Mouse (Mus musculus): ENCODE measurements around the gene AI464131. TPM values are rescaled to one million over a fixed set of nuclear protein-coding genes. Genes with fewer than 3 reads are reported as not detected.

The AI464131 gene
- polyA plus RNA-seq (2015; fragmentation: Illumina TruSeq; extraction: RNeasy Lipid Tissue Mini Kit (QIAGEN cat#74804); ENCODE audit: insufficient read depth, low read depth, low replicate concordance): 1.4 TPM

GRCm38 (mm10) chr4:41502986-41503412 lies at the start of gene AI464131:
TSS of gene AI464131 (minus strand) at chr4:41503076.

GRCm38 (mm10) chr4:41517233-41517632 lies 14.4 kb upstream of the AI464131 start, which contains the start of gene 1110017D15Rik:
TSS of gene 1110017D15Rik (minus strand) at chr4:41517333.

GRCm38 (mm10) chr4:41464345-41465286 lies 38.3 kb downstream of the AI464131 start, which contains the start of the genes Kif24 and Nudt2:
TSS of gene Kif24 (minus strand) at chr4:41464887.
TSS of gene Nudt2 (plus strand) at chr4:41465151.

Other genes with a start within 250 kb of the AI464131 start
- 8.9 TPM for gene Ubap2, start 227.9 kb downstream of the AI464131 start, polyA plus RNA-seq (2015; fragmentation: Illumina TruSeq; extraction: RNeasy Lipid Tissue Mini Kit (QIAGEN cat#74804); ENCODE audit: insufficient read depth, low read depth, low replicate concordance)
- 7.6 TPM for gene Dcaf12, start 188.2 kb downstream of the AI464131 start, polyA plus RNA-seq (2015; fragmentation: Illumina TruSeq; extraction: RNeasy Lipid Tissue Mini Kit (QIAGEN cat#74804); ENCODE audit: insufficient read depth, low read depth, low replicate concordance)
- 10.5 TPM for gene Ubap1, start 154.1 kb downstream of the AI464131 start, polyA plus RNA-seq (2015; fragmentation: Illumina TruSeq; extraction: RNeasy Lipid Tissue Mini Kit (QIAGEN cat#74804); ENCODE audit: insufficient read depth, low read depth, low replicate concordance)
- gene Kif24, start 38.2 kb downstream of the AI464131 start, polyA plus RNA-seq (2015; fragmentation: Illumina TruSeq; extraction: RNeasy Lipid Tissue Mini Kit (QIAGEN cat#74804); ENCODE audit: insufficient read depth, low read depth, low replicate concordance): not detected
- 5.1 TPM for gene Nudt2, start 37.9 kb downstream of the AI464131 start, polyA plus RNA-seq (2015; fragmentation: Illumina TruSeq; extraction: RNeasy Lipid Tissue Mini Kit (QIAGEN cat#74804); ENCODE audit: insufficient read depth, low read depth, low replicate concordance)
- gene 1110017D15Rik, start 14.3 kb upstream of the AI464131 start, polyA plus RNA-seq (2015; fragmentation: Illumina TruSeq; extraction: RNeasy Lipid Tissue Mini Kit (QIAGEN cat#74804); ENCODE audit: insufficient read depth, low read depth, low replicate concordance): not detected
- 8.8 TPM for gene Fam219a, start 66.5 kb upstream of the AI464131 start, polyA plus RNA-seq (2015; fragmentation: Illumina TruSeq; extraction: RNeasy Lipid Tissue Mini Kit (QIAGEN cat#74804); ENCODE audit: insufficient read depth, low read depth, low replicate concordance)
- 0.72 TPM for gene Dnaic1, start 66.7 kb upstream of the AI464131 start, polyA plus RNA-seq (2015; fragmentation: Illumina TruSeq; extraction: RNeasy Lipid Tissue Mini Kit (QIAGEN cat#74804); ENCODE audit: insufficient read depth, low read depth, low replicate concordance)
- gene Enho, start 137.2 kb upstream of the AI464131 start, polyA plus RNA-seq (2015; fragmentation: Illumina TruSeq; extraction: RNeasy Lipid Tissue Mini Kit (QIAGEN cat#74804); ENCODE audit: insufficient read depth, low read depth, low replicate concordance): 5.9 TPM
- gene Cntfr, start 194.0 kb upstream of the AI464131 start, polyA plus RNA-seq (2015; fragmentation: Illumina TruSeq; extraction: RNeasy Lipid Tissue Mini Kit (QIAGEN cat#74804); ENCODE audit: insufficient read depth, low read depth, low replicate concordance): 2.7 TPM
- gene Il11ra1, start 196.9 kb upstream of the AI464131 start, polyA plus RNA-seq (2015; fragmentation: Illumina TruSeq; extraction: RNeasy Lipid Tissue Mini Kit (QIAGEN cat#74804); ENCODE audit: insufficient read depth, low read depth, low replicate concordance): 70.9 TPM
- 14.3 TPM for gene Rpp25l, start 210.5 kb upstream of the AI464131 start, polyA plus RNA-seq (2015; fragmentation: Illumina TruSeq; extraction: RNeasy Lipid Tissue Mini Kit (QIAGEN cat#74804); ENCODE audit: insufficient read depth, low read depth, low replicate concordance)
- gene Dctn3, start 220.1 kb upstream of the AI464131 start, polyA plus RNA-seq (2015; fragmentation: Illumina TruSeq; extraction: RNeasy Lipid Tissue Mini Kit (QIAGEN cat#74804); ENCODE audit: insufficient read depth, low read depth, low replicate concordance): 13.2 TPM
- gene Arid3c, start 228.1 kb upstream of the AI464131 start, polyA plus RNA-seq (2015; fragmentation: Illumina TruSeq; extraction: RNeasy Lipid Tissue Mini Kit (QIAGEN cat#74804); ENCODE audit: insufficient read depth, low read depth, low replicate concordance): not detected